Mouse (Mus musculus): ENCODE results near the gene Brf1.

Gene Brf1

GRCm38 (mm10) chr12:112974736-112975135 is 25.8 kb downstream of the Brf1 start:
- no peak for DNase-seq

GRCm38 (mm10) chr12:112969616-112970015 is 30.9 kb downstream of the Brf1 start:
- DNase-seq = no peak

DNA sequence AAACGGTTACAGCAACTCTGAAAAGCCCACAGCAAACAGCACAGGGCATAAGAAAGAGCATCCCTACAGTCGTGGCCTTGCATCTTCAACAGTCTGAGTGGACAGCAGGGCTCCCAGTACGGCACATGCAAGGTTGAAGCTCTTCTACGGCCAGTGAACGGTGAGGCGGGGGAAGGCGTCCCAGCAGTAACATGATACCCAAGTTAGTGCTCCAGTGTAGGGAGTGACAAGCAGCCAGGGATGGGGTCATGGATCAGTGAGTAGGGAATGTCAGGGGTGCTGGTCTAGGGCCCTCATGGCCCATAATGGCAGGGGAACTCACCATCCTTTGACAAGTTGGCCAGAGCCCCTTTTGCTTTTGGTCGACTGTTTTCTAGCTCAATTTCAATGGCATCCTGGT is 31.6 kb downstream of the Brf1 start:
- DNase-seq = no peak

DNA sequence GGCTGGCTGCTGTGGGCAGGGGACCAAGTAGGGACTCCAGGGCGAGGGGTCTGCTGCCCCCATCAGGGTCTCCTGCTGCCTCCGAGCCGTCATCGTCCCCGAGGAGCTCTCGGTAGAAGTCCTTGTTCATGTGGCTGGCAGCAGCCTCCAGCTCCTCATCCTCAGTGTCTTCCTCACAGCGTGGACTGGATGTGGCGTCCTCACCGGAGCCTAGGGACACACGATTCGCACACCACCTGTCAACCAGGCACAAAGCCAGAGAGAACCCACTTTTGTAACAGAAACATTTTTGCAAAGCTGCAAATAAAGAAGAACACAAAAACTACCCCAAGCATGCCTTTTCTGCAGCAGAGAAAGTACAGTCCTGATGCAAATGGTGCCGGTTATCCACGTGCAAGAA is 34.7 kb downstream of the Brf1 start:
- DNase-seq = no peak

GRCm38 (mm10) chr12:112961872-112962271 is 38.6 kb downstream of the Brf1 start:
- no peak for DNase-seq

DNA sequence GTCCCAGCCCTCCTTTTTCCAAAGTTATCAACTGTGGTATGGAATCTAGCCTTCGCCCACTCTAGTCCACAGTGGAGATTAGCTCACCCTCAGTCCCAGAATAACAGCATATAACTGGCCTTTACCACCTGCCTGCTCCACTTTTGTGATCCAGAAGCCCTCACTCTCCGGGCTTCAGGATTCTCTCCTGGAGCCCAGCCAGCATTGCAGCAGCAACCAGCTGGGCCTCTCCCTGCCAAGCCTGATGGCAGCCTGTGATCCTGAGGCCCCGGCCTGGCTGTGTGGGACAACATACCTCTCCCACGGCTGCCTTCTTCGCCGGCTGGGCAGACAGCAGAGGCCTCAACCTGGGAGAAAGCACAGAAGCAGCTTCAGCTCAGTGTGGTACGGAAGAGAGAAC is 39.1 kb downstream of the Brf1 start:
- DNase-seq = no peak

DNA sequence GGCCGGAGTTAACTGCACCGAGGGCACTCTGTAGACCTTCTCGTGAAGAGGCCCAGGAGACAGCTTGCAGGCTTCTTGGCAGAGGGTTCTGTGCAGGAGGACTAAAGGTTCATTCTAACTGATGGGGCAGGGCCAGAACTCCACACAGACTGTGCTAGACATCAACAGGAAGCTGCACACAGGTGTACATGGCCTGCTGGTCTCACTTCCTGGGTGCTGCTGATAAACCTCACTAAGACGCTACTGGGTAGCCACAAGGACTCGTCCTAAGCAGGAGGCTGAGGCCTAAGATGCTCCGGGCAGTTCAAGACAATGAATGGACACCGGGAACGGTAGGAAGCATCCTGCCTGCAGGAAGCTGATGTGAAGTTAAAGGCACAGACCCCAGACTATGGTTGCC is 41.1 kb downstream of the Brf1 start:
- DNase-seq = peak in 1 of 2 experiments; percentile 61

GRCm38 (mm10) chr12:112958303-112958702 is 42.2 kb downstream of the Brf1 start:
- DNase-seq = no peak

- peak in 1 of 2 experiments; percentile 51 for DNase-seq
These were observed 44.7 kb downstream of the Brf1 start for GRCm38 (mm10) chr12:112955800-112956199.

- DNase-seq = no peak
These were observed 47.5 kb downstream of the Brf1 start for GRCm38 (mm10) chr12:112952926-112953565.

GRCm38 (mm10) chr12:112952433-112952832 is 48.1 kb downstream of the Brf1 start:
- no peak for DNase-seq

- no peak for DNase-seq
These were observed 49.2 kb downstream of the Brf1 start for GRCm38 (mm10) chr12:112951150-112951842.

- DNase-seq = no peak
These were observed 49.8 kb downstream of the Brf1 start for GRCm38 (mm10) chr12:112950761-112951129.

GRCm38 (mm10) chr12:112950040-112950760 is 50.3 kb downstream of the Brf1 start:
- peak; percentile 68 for DNase-seq

DNA sequence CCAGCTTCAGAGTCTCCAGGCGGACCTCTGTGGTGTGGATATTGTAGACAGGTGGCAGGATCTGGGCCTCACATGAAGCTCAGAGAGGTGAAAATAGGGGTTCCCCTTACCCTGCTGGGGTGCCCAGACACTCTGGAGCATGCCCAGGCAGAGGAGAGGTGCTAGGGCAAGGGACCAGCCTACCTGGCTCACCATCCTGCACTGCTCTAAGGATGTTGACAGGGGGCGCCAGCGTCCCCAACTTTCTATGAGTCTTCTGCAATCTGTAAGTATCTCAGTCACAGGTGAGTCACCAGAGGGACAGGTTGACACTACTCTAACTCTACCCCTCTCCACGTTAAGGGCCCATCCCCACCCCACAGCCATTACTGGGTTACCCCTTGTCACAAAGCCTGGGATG is 53.2 kb downstream of the Brf1 start:
- DNase-seq = no peak

DNA sequence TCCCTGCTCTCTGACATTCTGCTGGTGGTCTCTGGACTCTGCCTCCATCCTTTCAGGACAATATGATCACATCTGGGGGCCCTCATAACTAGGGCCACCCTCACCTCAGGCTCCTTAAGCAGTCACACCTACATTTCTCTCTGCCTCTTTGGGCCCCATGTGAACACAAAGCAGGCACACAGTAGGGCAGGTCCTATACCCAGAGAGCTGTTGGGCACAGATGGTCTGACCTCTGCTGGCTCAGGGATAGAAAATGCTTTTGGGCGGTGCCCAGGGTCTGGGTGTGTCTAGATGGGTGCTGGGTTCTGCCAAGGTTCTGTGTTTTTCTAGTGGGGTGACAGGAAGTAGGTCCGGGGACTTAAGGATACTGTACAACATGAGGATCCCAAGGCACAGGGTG is 56.8 kb downstream of the Brf1 start:
- no peak for DNase-seq

DNA sequence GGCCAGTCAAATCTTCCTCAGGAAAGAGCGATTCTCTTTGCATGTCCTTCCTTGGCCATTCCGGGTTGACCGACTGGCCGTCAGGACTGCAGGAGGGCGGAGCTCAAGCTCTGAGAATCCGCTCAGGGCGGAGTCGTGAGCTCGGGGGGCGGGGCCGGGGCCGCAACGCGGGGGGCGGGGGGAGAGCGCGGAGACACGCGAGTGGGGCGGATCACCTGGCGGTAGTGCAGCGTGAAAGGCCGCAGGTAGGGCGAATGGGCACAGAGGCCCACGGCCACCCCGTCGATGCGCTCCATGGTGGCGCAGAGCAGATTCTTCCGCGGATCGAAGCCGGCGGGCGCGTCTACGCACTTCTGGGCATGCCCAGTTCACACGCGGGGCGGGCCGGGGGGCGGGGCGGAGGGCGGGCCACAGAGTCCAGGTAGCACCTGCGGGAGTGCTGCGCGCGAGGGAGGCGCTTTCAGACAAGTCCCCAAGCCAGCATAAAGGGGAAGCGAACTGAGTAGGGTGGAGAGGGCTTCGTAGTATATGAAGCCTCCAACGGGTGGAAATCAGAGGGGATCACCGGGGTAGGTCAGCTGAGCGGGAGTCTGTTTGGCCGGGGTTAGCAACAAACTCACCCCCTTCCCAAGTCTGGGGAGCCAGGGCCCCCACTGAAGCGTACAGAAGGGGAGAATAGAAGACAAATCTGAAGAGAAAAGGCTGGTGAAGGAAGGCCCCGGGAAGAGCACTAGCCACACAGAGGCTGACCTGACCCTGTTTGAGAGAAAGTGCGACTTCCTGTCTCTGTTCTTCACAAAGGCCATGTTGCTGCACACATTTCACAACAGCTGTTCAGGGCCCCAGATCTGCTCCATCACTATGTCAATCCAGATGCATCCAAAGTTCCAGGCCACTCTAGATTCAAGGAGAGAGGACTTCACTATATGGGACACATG is 58.5 kb downstream of the Brf1 start, which contains the start of gene Nudt14:
TSS of gene Nudt14 (minus strand) at position 349 of the 938 bp plus-strand sequence.
- peak; percentile 61 to 71 for DNase-seq

DNA sequence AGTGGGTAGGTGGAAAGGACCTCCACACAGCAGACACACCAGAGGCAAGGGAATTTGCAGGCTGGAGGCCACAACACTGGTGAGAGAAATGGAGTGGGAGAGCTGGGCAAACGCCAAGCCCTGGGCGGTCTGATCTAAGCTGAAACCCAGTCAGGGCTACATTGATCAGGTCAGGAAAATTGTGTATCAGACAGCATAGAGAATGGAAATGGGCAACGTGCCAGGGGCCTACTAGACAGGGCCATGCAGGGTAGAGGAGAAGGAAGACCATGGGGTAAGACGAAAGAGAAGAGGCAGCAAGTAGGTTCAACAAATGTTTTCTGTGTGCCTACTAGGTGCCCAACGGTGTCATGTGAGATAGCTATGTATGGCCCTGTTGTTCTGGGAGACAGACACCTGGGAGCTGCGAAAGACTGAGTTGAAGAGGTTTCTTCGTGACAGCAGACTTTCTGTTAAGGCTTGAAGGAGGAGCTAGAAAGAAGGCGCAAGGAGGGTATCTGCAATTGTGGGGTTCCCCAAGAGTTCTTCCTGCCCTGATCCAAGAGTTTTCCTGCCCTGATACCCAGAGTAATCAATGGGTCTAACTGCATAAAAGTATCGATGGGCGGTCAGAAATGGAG is 59.2 kb downstream of the Brf1 start:
- no peak for DNase-seq

- no peak for DNase-seq
These were observed 59.8 kb downstream of the Brf1 start for GRCm38 (mm10) chr12:112940710-112941109.

DNA sequence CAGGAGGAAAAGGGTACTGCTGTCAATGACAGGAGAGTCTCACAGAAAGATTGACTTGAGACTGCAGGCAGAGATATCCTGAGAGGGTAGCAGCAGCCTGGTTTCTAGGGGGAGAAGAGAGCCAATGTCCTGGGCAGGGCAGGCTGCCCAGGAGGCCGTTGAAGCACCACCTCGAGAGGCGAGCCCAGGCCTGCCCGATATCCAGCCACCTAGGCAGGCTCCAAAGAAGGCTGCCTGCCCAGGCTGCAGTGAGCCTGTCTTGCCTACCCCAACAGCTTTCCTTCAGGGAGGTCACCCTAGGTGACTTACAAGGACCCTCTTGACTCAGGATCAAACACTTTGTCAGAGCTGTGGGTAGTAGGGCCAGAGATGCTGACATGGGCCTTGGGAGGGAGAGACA is 60.3 kb downstream of the Brf1 start:
- DNase-seq = no peak

DNA sequence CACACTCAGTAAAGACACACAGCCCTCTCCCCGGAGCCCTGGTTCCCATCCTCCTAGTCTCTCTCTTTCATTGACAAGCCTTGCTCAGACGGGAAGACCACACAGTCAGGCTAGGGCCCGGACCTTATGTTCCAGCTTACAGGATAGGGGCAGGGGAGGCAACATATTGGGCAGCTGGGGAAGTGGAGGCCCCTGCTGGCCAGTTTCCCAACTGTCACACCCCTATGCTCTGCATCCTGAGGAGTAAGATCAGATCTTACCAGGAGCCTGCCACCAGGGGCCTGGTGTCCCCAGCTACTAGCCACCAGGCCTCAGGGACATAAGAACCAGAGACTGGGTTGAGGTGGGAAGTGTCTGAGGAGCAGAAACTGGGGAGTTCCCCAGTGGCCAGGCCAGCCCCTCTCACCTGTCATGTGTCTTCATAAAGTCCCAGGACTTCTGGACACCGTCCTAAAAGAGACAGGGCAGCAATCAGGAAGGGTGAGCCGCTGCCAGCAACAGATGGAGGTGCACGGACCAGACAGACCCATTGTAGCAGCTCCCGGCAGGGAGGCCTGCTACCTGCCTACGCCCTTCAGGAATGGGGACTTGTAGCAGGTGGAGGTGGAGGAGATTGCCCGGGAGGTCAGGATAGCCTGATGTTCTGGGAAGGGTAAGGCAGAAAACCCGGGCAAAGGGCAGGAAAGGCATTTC is 61.5 kb downstream of the Brf1 start:
- DNase-seq = no peak

GRCm38 (mm10) chr12:112938366-112938765 is 62.1 kb downstream of the Brf1 start:
- no peak for DNase-seq

Data from thymus, adult 18-20 months (tissue).